Mouse (Mus musculus): Measurements from ENCODE around the gene Krtdap.

DNA sequence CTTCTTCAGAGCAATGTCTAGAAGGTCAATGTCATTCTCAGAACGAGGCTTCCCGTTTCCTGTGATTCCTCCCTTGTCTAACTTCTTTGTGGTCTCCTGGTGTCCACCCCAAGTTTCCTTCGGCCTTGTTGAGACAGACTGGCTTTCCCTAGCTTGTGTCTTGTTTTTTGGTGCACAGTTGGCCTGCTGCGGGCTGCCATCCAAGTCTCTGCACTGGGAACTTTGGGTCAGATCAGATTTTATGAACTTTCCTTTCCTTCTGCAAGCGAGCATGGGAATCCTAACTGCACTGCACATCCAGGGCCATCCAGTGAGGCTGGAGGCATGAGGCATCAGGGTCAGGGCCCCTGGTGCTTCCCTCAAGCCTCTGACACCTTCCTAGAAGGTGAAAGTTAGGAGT lies 33.8 kb downstream of the Krtdap start:
- TF ChIP-seq ZC3H11A (IDR thresholded peaks at IDR 0.05; ENCODE audit: borderline replicate concordance, low read depth, low read length): no peak
- no peak for TF ChIP-seq ZNF384 (IDR thresholded peaks at IDR 0.05; ENCODE audit: low read depth, low read length)
- TF ChIP-seq MAFK (IDR thresholded peaks at IDR 0.05; ENCODE audit: insufficient read depth, low read depth, low read length): no peak
- TF ChIP-seq HCFC1 (IDR thresholded peaks at IDR 0.05; ENCODE audit: borderline replicate concordance, insufficient read depth, low read length): no peak
